Mouse (Mus musculus) liver, adult 2 months (tissue): ENCODE data around the gene Zfp523. TPM values are rescaled to one million over a fixed set of nuclear protein-coding genes. Genes with fewer than 3 reads are reported as not detected.

Source experiments
- DNase-seq: peaks from one replicate; pipeline ENCODE4 v3.0.0-alpha.2; 2011; ENCODE audit warnings: low read depth, low spot score; ENCODE audit errors: extremely low read depth
- H3K27ac ChIP-seq: fragments of 200-500 bp; replicated peaks from 2 replicates; pipeline ENCODE4 v1.5.1; 2012; ENCODE audit warnings: low read depth, mild to moderate bottlenecking, control low read depth, inconsistent platforms, low read length; ENCODE audit not compliant: insufficient read depth
- H3K27me3 ChIP-seq: fragments of 200-500 bp; 2 replicates; pipeline ENCODE4 v1.6.1; 2012; ENCODE audit warnings: mild to moderate bottlenecking, moderate library complexity, low read length, inconsistent platforms; ENCODE audit not compliant: control insufficient read depth, insufficient read depth
- H3K36me3 ChIP-seq: fragments of 200-500 bp; 2 replicates; pipeline ENCODE4 v1.6.1; 2012; ENCODE audit warnings: low read length, inconsistent platforms; ENCODE audit not compliant: control insufficient read depth, insufficient read depth
- H3K4me1 ChIP-seq: fragments of 200-500 bp; 2 replicates; pipeline ENCODE4 v1.6.1; 2011; ENCODE audit warnings: low read length; ENCODE audit not compliant: control insufficient read depth, insufficient read depth
- H3K4me3 ChIP-seq: fragments of 200-500 bp; 2 replicates; pipeline ENCODE4 v1.5.1; 2011; ENCODE audit warnings: low read depth, mild to moderate bottlenecking, control low read depth, low read length, moderate library complexity; ENCODE audit not compliant: insufficient read depth
- H3K79me2 ChIP-seq: fragments of 200-500 bp; 2 replicates; pipeline ENCODE4 v1.6.1; 2012; ENCODE audit warnings: inconsistent platforms, mild to moderate bottlenecking, low read length, moderate library complexity; ENCODE audit not compliant: control insufficient read depth, insufficient read depth
- H3K9ac ChIP-seq: fragments of 200-500 bp; 2 replicates; pipeline ENCODE4 v1.6.1; 2012; ENCODE audit warnings: low read depth, mild to moderate bottlenecking, control low read depth, inconsistent platforms, low read length
- CTCF ChIP-seq: fragments of 200-500 bp; IDR thresholded peaks from 2 replicates; pipeline ENCODE4 v1.5.1; 2011; ENCODE audit warnings: low read depth, low read length, control low read depth
- POLR2A ChIP-seq: fragments of 200-500 bp; IDR thresholded peaks from 2 replicates; pipeline ENCODE4 v1.6.1; 2011; ENCODE audit warnings: low read length, control low read depth; ENCODE audit not compliant: insufficient read depth; ENCODE audit errors: extremely low read depth
- WGBS: fragments of 180-500 bp; shearing (Covaris S2); methylation state at CpG from one replicate; pipeline ENCODE4 v1.1.7; 2018; 5-methylcytosine and 5-hydroxymethylcytosine counted together
- polyA plus RNA-seq: library from polyadenylated mRNA; depleted of rRNA; stranded (reverse); fragments of >200 nt; gene quantifications from 2 replicates; pipeline ENCODE4 v1.2.3, GENCODE M21; 2012
- total RNA-seq: library from RNA; depleted of rRNA; stranded (reverse); fragments of >200 nt; gene quantifications from 2 replicates; pipeline ENCODE4 v1.2.3, GENCODE M21; 2014

Gene Zfp523
- total and polyA plus RNA-seq, 2 experiments = 10.4 to 33.6 TPM

- no peak for DNase-seq
- H3K4me3 ChIP-seq = no peak overlapping the region
- no peak overlapping the region for H3K9ac ChIP-seq
- TF ChIP-seq CTCF = no peak
- no peak for TF ChIP-seq POLR2A
- H3K36me3 ChIP-seq = no peaks in the 10 kb centered on the region
- H3K27ac ChIP-seq = no peak overlapping the region
- no peaks in the 10 kb centered on the region for H3K79me2 ChIP-seq
- H3K4me1 ChIP-seq = no peaks in the 10 kb centered on the region
- 76% methylated on average over 3 of the region's 3 CpGs for WGBS
- no peaks in the 10 kb centered on the region for H3K27me3 ChIP-seq
These were observed 41.4 kb upstream of the Zfp523 start for GRCm38 (mm10) chr17:28135496-28135895.

- Histone ChIP-seq H3K36me3 (no peaks in the 10 kb centered on the region), H3K9ac (no peak overlapping the region), H3K4me1 (no peaks in the 10 kb centered on the region), H3K4me3 (no peak overlapping the region), H3K79me2 (no peaks in the 10 kb centered on the region), H3K27me3 (no peaks in the 10 kb centered on the region), H3K27ac (no peak overlapping the region)
- DNase-seq = no peak
- TF ChIP-seq POLR2A (no peak), CTCF (no peak)
- 53% methylated on average over 5 of the region's 5 CpGs for WGBS
These were observed 40.7 kb upstream of the Zfp523 start for GRCm38 (mm10) chr17:28136266-28136665.

- Histone ChIP-seq H3K4me3 (no peak overlapping the region), H3K4me1 (no peaks in the 10 kb centered on the region), H3K79me2 (no peaks in the 10 kb centered on the region), H3K9ac (no peak overlapping the region), H3K27ac (no peak overlapping the region), H3K36me3 (no peaks in the 10 kb centered on the region), H3K27me3 (peaks cover 12% of the 10 kb centered on the region; the same call in 1 of the 2 replicates)
- 89% methylated on average over 8 of the region's 8 CpGs for WGBS
- TF ChIP-seq POLR2A = no peak
- TF ChIP-seq CTCF = no peak
- no peak for DNase-seq
These were observed 38.9 kb upstream of the Zfp523 start for GRCm38 (mm10) chr17:28138013-28138412.

GRCm38 (mm10) chr17:28138685-28139084 is 38.2 kb upstream of the Zfp523 start:
- Histone ChIP-seq H3K27ac (no peak overlapping the region), H3K4me1 (no peaks in the 10 kb centered on the region), H3K36me3 (no peaks in the 10 kb centered on the region), H3K9ac (no peak overlapping the region), H3K27me3 (peaks cover 12% of the 10 kb centered on the region; the same call in 1 of the 2 replicates), H3K4me3 (no peak overlapping the region), H3K79me2 (no peaks in the 10 kb centered on the region)
- WGBS = 61% methylated on average over 9 of the region's 9 CpGs
- TF ChIP-seq CTCF (no peak), POLR2A (no peak)
- no peak for DNase-seq

GRCm38 (mm10) chr17:28140431-28141204 is 36.3 kb upstream of the Zfp523 start:
- H3K9ac ChIP-seq = no peak overlapping the region
- no peaks in the 10 kb centered on the region for H3K36me3 ChIP-seq
- H3K4me3 ChIP-seq = no peak overlapping the region
- H3K27me3 ChIP-seq = peaks cover 12% of the 10 kb centered on the region; the same call in 1 of the 2 replicates
- WGBS = 41% methylated on average over 13 of the region's 13 CpGs
- no peak for DNase-seq
- no peak overlapping the region for H3K27ac ChIP-seq
- no peaks in the 10 kb centered on the region for H3K4me1 ChIP-seq
- no peak for TF ChIP-seq CTCF
- TF ChIP-seq POLR2A = no peak
- H3K79me2 ChIP-seq = no peaks in the 10 kb centered on the region

GRCm38 (mm10) chr17:28141205-28141650 is 35.7 kb upstream of the Zfp523 start:
- Histone ChIP-seq H3K27ac (no peak overlapping the region), H3K4me1 (no peaks in the 10 kb centered on the region), H3K9ac (no peak overlapping the region), H3K36me3 (no peaks in the 10 kb centered on the region), H3K4me3 (no peak overlapping the region), H3K27me3 (peaks cover 12% of the 10 kb centered on the region; the same call in 1 of the 2 replicates), H3K79me2 (no peaks in the 10 kb centered on the region)
- TF ChIP-seq POLR2A (no peak), CTCF (no peak)
- DNase-seq = no peak
- WGBS = 5% methylated on average over 15 of the region's 15 CpGs
